Mouse (Mus musculus) lung, postnatal 0 days (tissue): ENCODE data around the gene Fras1. TPM values are rescaled to one million over a fixed set of nuclear protein-coding genes. Genes with fewer than 3 reads are reported as not detected.

ENCODE experiments used
- ATAC-seq: fragments of 200-750 bp; cut with Nextera tagmentation; 2 replicates; pipeline ENCODE4 v1.8.0; 2017; ENCODE audit warnings: moderate library complexity
- DNase-seq: peaks from one replicate; pipeline ENCODE4 v3.0.0-alpha.2; 2016; ENCODE audit warnings: low spot score
- H3K27ac ChIP-seq: fragments of 300-500 bp; sonication (generic); 2 replicates; pipeline ENCODE4 v1.5.1; 2014; ENCODE audit warnings: antibody characterized with exemption, mild to moderate bottlenecking, low read length, mixed read lengths
- H3K27me3 ChIP-seq: fragments of 300-500 bp; sonication (generic); replicated peaks from 2 replicates; pipeline ENCODE4 v1.6.1; 2014; ENCODE audit warnings: low read length, mixed read lengths; ENCODE audit not compliant: insufficient read depth
- H3K36me3 ChIP-seq: fragments of 300-500 bp; sonication (generic); 2 replicates; pipeline ENCODE4 v1.6.1; 2014; ENCODE audit warnings: low read length, mixed read lengths; ENCODE audit not compliant: insufficient read depth
- H3K4me1 ChIP-seq: fragments of 300-500 bp; sonication (generic); 2 replicates; pipeline ENCODE4 v1.6.1; 2014; ENCODE audit warnings: antibody characterized with exemption, low read depth, low read length, mixed read lengths; ENCODE audit not compliant: insufficient read depth
- H3K4me2 ChIP-seq: fragments of 300-500 bp; sonication (generic); replicated peaks from 2 replicates; pipeline ENCODE4 v1.6.1; 2014; ENCODE audit warnings: low read depth, mild to moderate bottlenecking, low read length, moderate library complexity, mixed read lengths
- H3K4me3 ChIP-seq: fragments of 300-500 bp; sonication (generic); 2 replicates; pipeline ENCODE4 v1.5.1; 2014; ENCODE audit warnings: low read depth, low read length
- H3K9ac ChIP-seq: fragments of 300-500 bp; sonication (generic); replicated peaks from 2 replicates; pipeline ENCODE4 v1.6.1; 2014; ENCODE audit warnings: low read depth, mild to moderate bottlenecking
- H3K9me3 ChIP-seq: fragments of 300-500 bp; sonication (generic); 2 replicates; pipeline ENCODE4 v1.6.1; 2016; ENCODE audit warnings: low read length, mixed read lengths
- CTCF ChIP-seq: IDR thresholded peaks from 2 replicates; pipeline ENCODE4 v1.5.1; 2016; ENCODE audit warnings: antibody characterized with exemption, mild to moderate bottlenecking
- EP300 ChIP-seq: IDR thresholded peaks from 2 replicates; pipeline ENCODE4 v1.6.1; 2016; ENCODE audit warnings: antibody characterized with exemption, mild to moderate bottlenecking, control low read depth
- WGBS: fragments of 180-500 bp; shearing (Covaris S2); extraction: QIAGEN DNeasy Blood & Tissue Kit; methylation state at CpG from one replicate; pipeline ENCODE4 v1.1.7; 2014; 5-methylcytosine and 5-hydroxymethylcytosine counted together
- polyA plus RNA-seq: library from polyadenylated mRNA; unstranded; fragments of >200 nt; fragmentation: Nextera tagmentation; extraction: Ambion mirVana; gene quantifications from 2 replicates; pipeline ENCODE4 v1.2.1, GENCODE M21; 2015

Fras1 gene
- polyA plus RNA-seq, 1 experiment from 2014 or later = 8.0 TPM

- DNase-seq = peak; percentile 43
- no peak overlapping the region for H3K27ac ChIP-seq
- no peak overlapping the region for H3K9ac ChIP-seq
- H3K4me3 ChIP-seq = no peak overlapping the region
- no peaks in the 10 kb centered on the region for H3K36me3 ChIP-seq
- TF ChIP-seq EP300 (no peak), CTCF (no peak)
- no peak overlapping the region for H3K4me2 ChIP-seq
- H3K9me3 ChIP-seq = no peaks in the 10 kb centered on the region
- H3K27me3 ChIP-seq = no peaks in the 10 kb centered on the region
- no peak for ATAC-seq
- H3K4me1 ChIP-seq = no peaks in the 10 kb centered on the region; the same call in 1 of the 2 replicates
- WGBS = 50% methylated on average over 2 of the region's 2 CpGs
These were observed 246.5 kb downstream of the Fras1 start for GRCm38 (mm10) chr5:96620209-96620608.

GRCm38 (mm10) chr5:96620618-96621017 lies 246.9 kb downstream of the Fras1 start:
- no peak for ATAC-seq
- no peak for TF ChIP-seq EP300
- no peak for TF ChIP-seq CTCF
- no peak overlapping the region for H3K27ac ChIP-seq

GRCm38 (mm10) chr5:96622604-96623352 lies 249.0 kb downstream of the Fras1 start:
- no peaks in the 10 kb centered on the region for H3K36me3 ChIP-seq
- WGBS = 32% methylated on average over 5 of the region's 5 CpGs
- no peak overlapping the region for H3K4me2 ChIP-seq
- no peak overlapping the region for H3K4me3 ChIP-seq
- no peak overlapping the region for H3K9ac ChIP-seq
- no peaks in the 10 kb centered on the region for H3K27me3 ChIP-seq
- H3K9me3 ChIP-seq = no peaks in the 10 kb centered on the region
- ATAC-seq (peak; percentile 14; the same call in 1 of the 2 replicates), DNase-seq (peak; percentile 46)
- H3K4me1 ChIP-seq = no peaks in the 10 kb centered on the region
- TF ChIP-seq EP300 (no peak), CTCF (no peak)
- H3K27ac ChIP-seq = no peak overlapping the region

More at GRCm38 (mm10) chr5:96620618-96621017, 246.9 kb downstream of the Fras1 start:
- Histone ChIP-seq H3K9ac (no peak overlapping the region), H3K27me3 (no peaks in the 10 kb centered on the region), H3K4me1 (no peaks in the 10 kb centered on the region; the same call in 1 of the 2 replicates), H3K9me3 (no peaks in the 10 kb centered on the region), H3K4me2 (no peak overlapping the region), H3K4me3 (no peak overlapping the region), H3K36me3 (no peaks in the 10 kb centered on the region)
- WGBS = 85% methylated on average over 5 of the region's 5 CpGs
- no peak for DNase-seq

- ATAC-seq = no peak
- Histone ChIP-seq H3K4me2 (no peak overlapping the region), H3K9me3 (no peaks in the 10 kb centered on the region), H3K36me3 (no peaks in the 10 kb centered on the region), H3K4me1 (no peaks in the 10 kb centered on the region), H3K9ac (no peak overlapping the region), H3K4me3 (no peak overlapping the region), H3K27ac (no peak overlapping the region), H3K27me3 (no peaks in the 10 kb centered on the region)
- no peak for DNase-seq
- TF ChIP-seq EP300 = no peak
- no peak for TF ChIP-seq CTCF
- WGBS = 57% methylated on average over 8 of the region's 8 CpGs
These were observed 256.1 kb downstream of the Fras1 start for GRCm38 (mm10) chr5:96629851-96630250.

- ATAC-seq (peak; percentile 41; the same call in 1 of the 2 replicates), DNase-seq (no peak)
- Histone ChIP-seq H3K27me3 (no peaks in the 10 kb centered on the region), H3K4me2 (no peak overlapping the region), H3K9me3 (no peaks in the 10 kb centered on the region), H3K4me1 (no peaks in the 10 kb centered on the region), H3K36me3 (no peaks in the 10 kb centered on the region), H3K27ac (no peak overlapping the region), H3K9ac (no peak overlapping the region), H3K4me3 (no peak overlapping the region)
- no peak for TF ChIP-seq EP300
- TF ChIP-seq CTCF = no peak
- WGBS = 69% methylated on average over 17 of the region's 17 CpGs
These were observed 261.5 kb downstream of the Fras1 start for GRCm38 (mm10) chr5:96635146-96635862.

GRCm38 (mm10) chr5:96635866-96636265 lies 262.1 kb downstream of the Fras1 start:
- H3K27me3 ChIP-seq = no peaks in the 10 kb centered on the region
- H3K9me3 ChIP-seq = no peaks in the 10 kb centered on the region
- H3K4me1 ChIP-seq = no peaks in the 10 kb centered on the region
- H3K9ac ChIP-seq = no peak overlapping the region
- ATAC-seq = 0 out of 2 replicates have a peak, but pooled peaks have one; percentile 3
- no peaks in the 10 kb centered on the region for H3K36me3 ChIP-seq
- DNase-seq = no peak
- H3K27ac ChIP-seq = no peak overlapping the region
- TF ChIP-seq EP300 (no peak), CTCF (no peak)
- H3K4me3 ChIP-seq = no peak overlapping the region
- no peak overlapping the region for H3K4me2 ChIP-seq
- WGBS = 53% methylated on average over 5 of the region's 5 CpGs
